Comparison of ENCODE assay signal across 8 mouse cellular contexts in genomic region chr6:127970120-127970519, GRCm38 (mm10).
A peak's percentile ranks its signal among the peaks of the same experiment; 100 is the strongest.
DNase-seq lines count a peak whose midpoint lies in the region; ATAC-seq and TF ChIP-seq lines count a peak whose summit lies in the region.

No protein-coding gene starts in this region.

- 0 out of 2 replicates have a peak, but pooled peaks have one; percentile 21 for ATAC-seq in kidney, postnatal 0 days (replicated peaks; ENCODE audit: low FRiP score, low read depth)
- no peak for ATAC-seq in liver, embryonic 13.5 days (ENCODE audit: low read depth)

- H3K4me1 ChIP-seq in kidney, postnatal 0 days (replicated peaks; ENCODE audit: insufficient read depth, low read length) = 0 out of 2 replicates have a peak, but pooled peaks cover 3% of the 10 kb centered on the region
- no peaks in the 10 kb centered on the region for H3K4me1 ChIP-seq in liver, embryonic 13.5 days (replicated peaks)
- peaks cover 13% of the 10 kb centered on the region for H3K4me1 ChIP-seq in olfactory bulb, adult 2 months (ENCODE audit: control insufficient read depth, insufficient read depth, low read length)

- H3K4me3 ChIP-seq in kidney, postnatal 0 days (replicated peaks; ENCODE audit: low read depth, low read length) = no peak overlapping the region
- no peak overlapping the region for H3K4me3 ChIP-seq in liver, embryonic 13.5 days (replicated peaks)
- no peak overlapping the region for H3K4me3 ChIP-seq in olfactory bulb, adult 2 months (ENCODE audit: insufficient read depth, low read depth, low read length)

- no peaks in the 10 kb centered on the region for H3K27me3 ChIP-seq in kidney, postnatal 0 days (ENCODE audit: insufficient read depth, low read length)
- H3K27me3 ChIP-seq in liver, embryonic 13.5 days = no peaks in the 10 kb centered on the region

- WGBS in kidney, postnatal 0 days = 9% methylated on average over 7 of the region's 7 CpGs
- 8% methylated on average over 7 of the region's 7 CpGs for WGBS in liver, embryonic 13.5 days (ENCODE audit: insufficient replicate concordance)
- 9% methylated on average over 7 of the region's 7 CpGs for WGBS in olfactory bulb, adult 2 months

- TF ChIP-seq POLR2A in olfactory bulb, adult 2 months (IDR thresholded peaks at IDR 0.05; ENCODE audit: insufficient read depth, low read depth, low read length) = no peak

- TF ChIP-seq CTCF in kidney, postnatal 0 days (IDR thresholded peaks at IDR 0.05; ENCODE audit: low read depth) = peak; percentile 98
- TF ChIP-seq CTCF in olfactory bulb, adult 2 months (IDR thresholded peaks at IDR 0.05; ENCODE audit: insufficient read depth, low read depth, low read length) = peak; percentile 69

- no peaks in the 10 kb centered on the region for H3K9me3 ChIP-seq in kidney, postnatal 0 days (replicated peaks; ENCODE audit: low read length)
- no peaks in the 10 kb centered on the region for H3K9me3 ChIP-seq in liver, embryonic 13.5 days (replicated peaks)

- H3K9ac ChIP-seq in kidney, postnatal 0 days (ENCODE audit: low read depth, low read length) = no peak overlapping the region
- no peak overlapping the region for H3K9ac ChIP-seq in liver, embryonic 13.5 days

- no peak overlapping the region for H3K27ac ChIP-seq in kidney, postnatal 0 days
- H3K27ac ChIP-seq in liver, embryonic 13.5 days = no peak overlapping the region
- no peak overlapping the region for H3K27ac ChIP-seq in olfactory bulb, adult 2 months (ENCODE audit: insufficient read depth, low read depth, low read length)

- intact Hi-C loops in gastrocnemius, postnatal 36 days (cut with DNase I) = loop anchor here (2.0 to 5.0 kb wide), 2 partner anchors 57 to 121 kb away; no protein-coding TSS in a partner anchor

- H3K36me3 ChIP-seq in kidney, postnatal 0 days (ENCODE audit: insufficient read depth, low read length) = 0 out of 2 replicates have a peak, but pooled peaks cover 9% of the 10 kb centered on the region
- peaks cover 4% of the 10 kb centered on the region; the same call in 1 of the 2 replicates for H3K36me3 ChIP-seq in liver, embryonic 13.5 days

- H3K4me2 ChIP-seq in kidney, postnatal 0 days (ENCODE audit: low read length) = no peak overlapping the region
- no peak overlapping the region for H3K4me2 ChIP-seq in liver, embryonic 13.5 days

- peak; percentile 67 for DNase-seq in 416B (ENCODE audit: low read depth)
- peak; percentile 81 for DNase-seq in adrenal gland, adult 2 months
- peak; percentile 67 for DNase-seq in embryo, embryonic 11.5 days (ENCODE audit: low read depth, low spot score)
- DNase-seq in gastrocnemius, postnatal 36 days = peak; percentile 63 to 76
- DNase-seq in kidney, postnatal 0 days (ENCODE audit: low spot score) = peak; percentile 90
- DNase-seq in liver, embryonic 13.5 days = peak; percentile 18
- peak; percentile 33 for DNase-seq in thymus, adult 18-20 months

Comparison
In these comparisons a context has a peak if more than half of its experiments do, and no peak if none do; other contexts are left out.
1. DNase-seq: peak in every context shown above with its lines; median percentile 90 in kidney, postnatal 0 days; 81 in adrenal gland, adult 2 months; 70 in gastrocnemius, postnatal 36 days; 67 in 416B; 67 in embryo, embryonic 11.5 days; 33 in thymus, adult 18-20 months; 18 in liver, embryonic 13.5 days.